Mouse (Mus musculus): Measurements from ENCODE around the gene Kdm2b. TPM values are rescaled to one million over a fixed set of nuclear protein-coding genes. Genes with fewer than 3 reads are reported as not detected.

Gene Kdm2b
- 10 to 100 TPM; 66.6 to 71.2 TPM for total RNA-seq (2023)

DNA sequence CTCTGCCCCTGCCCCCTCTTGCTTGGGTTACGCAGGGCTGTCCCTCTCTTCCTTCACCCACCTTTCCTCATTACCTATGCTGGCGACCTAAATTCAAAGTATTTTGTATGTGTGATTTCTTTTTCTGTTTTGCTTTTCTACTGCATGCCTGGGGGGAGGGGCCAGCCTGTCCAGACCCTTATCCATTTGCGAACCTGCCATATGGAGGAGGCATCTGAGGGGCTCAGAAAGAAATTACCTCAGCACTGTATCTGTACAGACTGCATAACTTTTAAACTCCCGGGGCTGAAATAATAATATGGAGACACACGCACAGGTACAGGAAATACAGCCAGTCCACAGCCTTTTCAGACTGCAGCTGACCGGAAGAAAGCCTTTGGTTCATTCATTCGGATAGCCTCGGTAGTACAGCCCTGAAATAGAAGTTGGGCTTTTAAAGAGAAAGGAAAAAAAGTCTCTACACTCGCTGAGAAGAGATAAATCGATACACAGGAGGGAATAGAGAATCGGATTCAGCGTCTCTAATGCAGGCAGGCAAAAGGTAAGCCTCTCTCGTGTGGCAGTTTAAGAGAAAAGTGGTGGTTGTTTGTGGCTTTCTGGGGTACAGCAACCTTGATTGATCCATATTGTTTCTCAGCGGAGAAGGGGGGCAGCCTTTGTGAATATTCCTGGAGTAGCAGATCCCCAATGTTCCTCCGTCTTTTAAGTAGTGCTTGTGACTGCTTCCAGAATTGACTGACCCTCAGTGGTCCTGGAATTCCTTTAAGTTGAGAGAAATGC, at the start of gene Kdm2b:
Kdm2b (minus strand) TSS at position 273 of the 780 bp plus-strand sequence.

GRCm38 (mm10) chr5:123014753-123015701, 25.4 kb upstream of the Kdm2b start, which contains the start of gene Orai1:
Gene Orai1 (plus strand): TSS chr5:123015074.

GRCm38 (mm10) chr5:122849521-122850318, 139.9 kb downstream of the Kdm2b start, which contains the start of gene Rnf34:
Gene Rnf34 (plus strand): TSS chr5:122850048.

DNA sequence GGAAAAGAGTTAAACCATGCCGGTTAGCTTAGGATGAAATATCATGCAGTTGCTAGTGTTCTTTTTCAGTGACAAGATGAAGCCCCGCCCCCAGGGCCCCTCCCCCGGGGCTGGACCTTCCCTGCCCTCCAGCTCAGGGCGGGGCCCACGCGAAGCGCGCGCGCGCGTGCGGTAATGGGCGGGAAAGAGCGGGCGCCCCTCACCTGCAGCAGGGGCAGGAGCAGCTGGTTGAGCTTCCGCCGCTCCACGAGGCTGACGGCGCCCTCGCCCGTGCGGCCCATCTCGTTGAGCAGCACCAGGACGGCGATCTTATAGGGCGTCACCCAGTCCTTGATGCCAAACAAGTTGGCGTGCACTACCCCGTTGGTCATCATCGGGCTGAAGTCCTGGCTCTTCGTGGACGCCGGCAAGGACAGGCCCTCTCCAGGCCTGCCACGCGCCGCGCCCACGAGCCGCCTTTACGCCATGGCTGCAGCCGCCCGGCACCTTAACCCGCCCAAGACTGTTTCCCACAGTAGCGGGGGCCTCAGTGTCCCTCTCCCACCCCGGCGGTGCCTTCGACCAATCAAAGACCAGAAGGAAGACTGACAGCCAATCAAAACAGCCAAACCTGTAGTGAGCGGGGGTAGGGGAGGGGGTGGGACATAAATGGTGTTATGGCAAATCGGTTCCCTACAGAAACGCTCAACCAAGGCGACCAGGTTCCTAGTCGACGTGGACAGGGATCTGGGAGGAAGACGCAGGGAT, 168.7 kb downstream of the Kdm2b start, which contains the start of gene Anapc5:
Anapc5 (minus strand) TSS at position 563 of the 747 bp plus-strand sequence.

Other genes starting within 250 kb of the Kdm2b start
- gene Camkk2, start 210.4 kb downstream of the Kdm2b start, total RNA-seq (2023), result 10 to 100 TPM; 51.7 to 63.2 TPM
- gene Anapc5, start 168.5 kb downstream of the Kdm2b start, total RNA-seq (2023), result 100 to 1,000 TPM; 220 to 236 TPM
- gene Rnf34, start 139.8 kb downstream of the Kdm2b start, total RNA-seq (2023), result 10 to 100 TPM; 32.6 to 35.1 TPM
- 10 to 100 TPM; 38.4 to 44.8 TPM for gene Orai1, start 25.3 kb upstream of the Kdm2b start, total RNA-seq (2023)
- gene Morn3, start 57.2 kb upstream of the Kdm2b start, total RNA-seq (2023), result not detected
- 1 to 10 TPM; 5.9 to 8.0 TPM for gene Tmem120b, start 78.6 kb upstream of the Kdm2b start, total RNA-seq (2023)
- 100 to 1,000 TPM in 1 of 2 experiments, 10 to 100 TPM in 1; 95.6 to 115 TPM for gene Rhof, start 142.9 kb upstream of the Kdm2b start, total RNA-seq (2023)
- 10 to 100 TPM; 83.5 to 88.8 TPM for gene Setd1b, start 152.4 kb upstream of the Kdm2b start, total RNA-seq (2023)
- gene Psmd9, start 179.6 kb upstream of the Kdm2b start, total RNA-seq (2023), result 10 to 100 TPM; 25.8 to 28.0 TPM
- not detected for gene Hpd, start 192.9 kb upstream of the Kdm2b start, total RNA-seq (2023)

All from B cell, adult 67 days (primary cell).